Mouse (Mus musculus) thymus, postnatal 36 days (tissue): ENCODE results near the gene Usp24.
"Not testable (repeated sequence)": the region's sequence is repeated elsewhere in the genome, so short reads cannot be mapped to it uniquely, and the experiment has no call there.

ENCODE experiments used
- DNase-seq, 2 experiments: peaks; one replicate each; pipeline ENCODE4 v3.0.0; 2022; ENCODE audit warnings: mixed read lengths in 2 of 2

Gene Usp24

DNA sequence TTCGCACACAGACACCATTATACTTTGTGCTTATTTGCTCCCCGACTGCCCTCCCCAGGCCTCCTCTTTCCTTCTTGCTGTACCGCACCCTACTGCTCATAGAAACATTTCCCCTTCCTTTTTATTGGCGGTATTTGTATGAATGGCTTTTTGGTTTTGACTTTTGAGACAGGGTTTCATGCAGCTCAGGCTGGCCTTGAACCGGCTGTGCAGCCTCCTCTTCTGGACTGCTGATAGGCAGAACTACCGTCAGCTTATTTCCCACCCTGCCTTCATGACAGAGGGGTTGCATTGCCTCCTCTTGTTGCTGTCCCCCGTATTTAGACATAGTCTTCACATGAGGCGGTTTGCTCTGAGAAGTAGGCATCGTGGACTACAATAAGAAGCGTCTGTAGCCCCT, 6.8 kb downstream of the Usp24 start:
- no peak for DNase-seq

DNA sequence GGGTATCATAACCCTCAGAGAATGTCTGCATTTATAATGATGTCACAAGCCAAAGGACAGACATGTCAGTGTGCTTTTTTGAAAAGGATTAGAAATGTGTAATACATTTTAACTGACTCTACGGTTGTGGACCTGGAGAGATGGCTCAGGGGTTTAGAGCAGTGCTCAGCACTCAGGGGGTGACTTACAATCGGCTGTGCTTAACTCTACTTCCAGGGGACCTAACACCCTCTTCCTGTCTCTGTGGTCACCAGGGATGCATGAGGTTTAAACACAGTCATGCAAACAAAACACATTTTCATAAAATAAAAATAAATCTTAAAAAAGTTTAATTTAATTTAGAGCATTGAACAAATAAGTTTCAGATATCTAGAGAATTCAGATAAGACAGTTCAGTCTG, 7.3 kb downstream of the Usp24 start:
- no peak for DNase-seq

DNA sequence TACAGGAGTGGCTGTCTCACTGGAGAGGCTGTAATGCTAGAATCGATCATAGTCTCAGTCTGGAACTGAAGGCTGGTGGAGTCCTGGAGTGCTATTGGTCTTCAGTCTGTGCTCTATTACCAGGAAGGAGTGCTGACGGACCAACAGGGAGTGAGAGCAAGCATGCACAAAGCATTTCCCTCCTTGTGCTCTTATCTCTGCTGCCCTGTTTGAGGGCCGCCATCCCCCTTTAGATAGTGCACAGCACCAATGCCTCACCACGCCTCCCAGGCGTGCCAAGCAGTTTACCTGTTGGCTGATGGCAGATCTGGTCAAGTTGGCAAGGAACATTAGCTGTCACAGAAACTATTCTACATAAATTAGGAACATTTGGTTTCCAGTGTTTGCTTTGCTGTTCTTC, 11.4 kb downstream of the Usp24 start:
- no peak for DNase-seq

DNA sequence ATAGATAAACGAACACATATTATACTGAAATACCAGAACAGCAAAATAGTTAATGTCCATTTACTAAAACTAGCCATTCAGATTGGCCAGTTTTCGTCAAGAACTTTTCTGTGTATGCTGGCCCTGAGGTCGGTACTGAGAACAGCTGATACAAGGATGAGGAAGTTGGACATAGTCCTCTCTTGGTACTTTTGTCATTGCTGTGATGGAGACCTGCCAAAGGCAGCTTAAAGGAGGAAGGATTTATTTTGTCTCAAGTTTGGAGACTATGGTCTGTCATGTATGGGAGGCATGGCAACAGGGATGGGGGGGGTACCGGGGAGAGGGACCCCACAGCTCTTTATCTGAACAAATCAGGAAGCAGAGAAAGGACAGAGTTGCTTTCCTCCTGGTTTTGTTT, 12.7 kb downstream of the Usp24 start:
- DNase-seq: no peak

DNA sequence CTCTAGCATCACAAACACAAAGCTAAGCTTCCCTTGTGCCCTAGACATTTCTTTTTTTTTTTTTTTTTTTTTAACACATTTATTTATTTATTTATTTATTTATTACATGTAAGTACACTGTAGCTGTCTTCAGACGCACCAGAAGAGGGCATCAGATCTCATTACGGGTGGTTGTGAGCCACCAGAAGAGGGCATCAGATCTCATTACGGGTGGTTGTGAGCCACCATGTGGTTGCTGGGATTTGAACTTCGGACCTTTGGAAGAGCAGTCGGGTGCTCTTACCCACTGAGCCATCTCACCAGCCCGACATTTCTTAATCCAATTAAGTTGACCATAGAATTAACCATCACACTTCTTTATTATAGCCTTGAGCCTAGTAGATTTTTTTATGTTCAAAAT, 13.2 kb downstream of the Usp24 start:
- not testable (repeated sequence) for DNase-seq

DNA sequence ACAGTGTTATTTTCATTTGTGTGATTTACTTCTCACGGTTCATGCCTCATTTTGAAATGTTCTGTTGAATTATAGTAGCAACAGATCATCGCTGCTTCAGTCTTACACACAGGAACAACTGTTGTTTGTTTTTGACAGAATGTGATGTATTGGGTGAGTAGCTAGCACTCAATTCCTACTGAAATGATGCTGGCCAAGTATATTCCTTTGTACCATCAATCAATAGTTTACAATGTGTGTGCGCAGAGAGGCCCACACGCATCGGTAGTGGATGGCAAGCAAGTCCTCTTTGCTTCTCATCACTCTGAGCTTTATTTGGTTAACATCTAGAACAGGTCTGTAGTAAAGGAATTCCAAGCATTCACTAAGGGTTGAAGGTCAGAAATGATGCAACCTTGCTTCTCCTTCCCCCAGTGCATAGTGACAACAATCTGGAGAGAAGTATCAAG, 14.4 kb downstream of the Usp24 start:
- DNase-seq: no peak

DNA sequence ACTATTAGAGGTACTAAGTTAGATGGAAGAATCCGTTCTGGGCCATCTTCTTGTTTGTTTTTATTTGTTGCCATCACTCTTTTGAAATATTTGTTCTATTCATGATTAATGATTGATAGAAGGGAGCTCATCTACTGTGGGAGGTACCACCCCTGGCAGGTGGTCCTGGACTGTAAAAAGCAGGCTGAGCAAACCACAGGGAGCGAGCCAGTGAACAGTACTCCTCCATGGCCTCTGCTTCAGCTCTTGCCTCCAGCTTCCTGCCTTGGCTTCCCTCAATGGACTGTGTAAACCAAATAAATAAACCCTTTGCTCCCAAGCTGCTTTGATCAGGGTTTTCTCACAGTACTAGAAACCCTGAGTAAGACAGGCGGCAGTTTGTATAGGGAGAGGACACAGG, 17.1 kb downstream of the Usp24 start:
- DNase-seq: no peak

DNA sequence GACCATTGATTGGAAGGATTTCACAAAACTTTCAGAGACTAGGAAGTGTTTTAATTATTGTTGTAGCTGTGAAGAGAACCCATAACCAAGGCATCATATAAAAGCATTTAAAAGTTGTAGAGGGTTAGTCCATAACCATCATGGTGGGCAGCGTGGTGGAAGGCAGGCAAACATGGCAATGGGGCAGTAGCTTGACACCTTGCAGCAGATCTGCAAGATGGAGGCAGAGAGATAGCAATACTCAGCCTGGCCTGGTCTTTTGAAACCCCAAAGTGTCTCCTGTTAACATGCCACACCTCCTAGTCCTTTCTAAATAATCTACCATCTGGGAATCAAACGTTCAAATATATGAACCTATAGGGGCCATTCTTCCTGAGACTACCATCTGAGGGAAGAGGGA, 17.6 kb downstream of the Usp24 start:
- DNase-seq: no peak

DNA sequence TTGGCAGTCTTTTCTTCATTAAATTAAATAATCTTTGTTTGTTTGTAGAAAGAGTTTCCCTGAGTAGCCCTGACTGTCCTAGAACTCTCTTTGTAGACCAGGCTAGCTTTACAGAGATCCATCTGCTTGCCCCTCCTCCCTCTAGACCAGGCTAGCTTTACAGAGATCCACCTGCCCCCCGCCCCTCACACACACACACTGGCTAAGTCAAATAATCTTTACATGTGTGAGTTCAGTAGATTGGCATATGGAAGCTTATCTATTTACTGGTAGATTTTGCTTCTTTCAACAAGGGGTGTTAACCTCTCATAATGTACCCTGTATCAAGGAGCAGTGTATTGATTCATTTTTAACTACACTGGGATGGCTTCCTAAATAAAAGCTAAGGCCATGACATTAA, 19.8 kb downstream of the Usp24 start:
- DNase-seq: no peak

DNA sequence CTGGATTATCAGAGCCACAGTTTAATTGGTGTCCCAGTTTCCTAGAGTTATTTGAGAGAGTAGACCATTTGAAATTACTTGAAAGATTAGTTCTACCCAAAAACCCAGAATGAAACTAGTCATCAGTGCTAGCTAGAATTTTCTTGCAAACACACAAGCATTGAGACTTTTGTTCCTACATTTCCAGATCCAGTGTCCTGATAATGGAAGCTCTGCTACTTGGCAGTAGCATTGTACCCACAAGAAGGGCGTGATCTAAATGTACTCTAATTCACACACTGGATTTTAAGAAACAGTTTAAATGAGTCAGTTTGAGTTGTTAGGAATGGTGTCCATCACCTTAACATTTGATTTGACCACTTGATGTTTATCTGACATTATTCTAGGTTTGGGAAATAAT, 31.7 kb downstream of the Usp24 start:
- no peak for DNase-seq

DNA sequence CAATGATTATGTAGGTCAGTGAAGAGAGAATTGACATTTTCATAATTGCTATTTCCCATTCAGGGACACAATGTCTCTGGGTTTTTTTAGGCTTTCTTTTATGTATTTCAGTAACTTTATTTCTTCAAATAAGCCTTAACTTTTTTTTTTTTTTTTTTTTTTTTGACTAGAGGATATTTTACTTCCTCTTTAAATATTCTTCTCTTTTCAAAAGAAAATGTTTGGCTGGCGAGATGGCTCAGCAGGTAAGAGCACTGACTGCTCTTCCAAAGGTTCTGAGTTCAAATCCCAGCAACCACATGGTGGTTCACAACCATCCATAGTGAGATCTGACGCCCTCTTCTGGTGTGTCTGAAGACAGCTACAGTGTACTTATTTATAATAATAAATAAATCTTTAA, 39.0 kb downstream of the Usp24 start:
- DNase-seq: not testable (repeated sequence)

DNA sequence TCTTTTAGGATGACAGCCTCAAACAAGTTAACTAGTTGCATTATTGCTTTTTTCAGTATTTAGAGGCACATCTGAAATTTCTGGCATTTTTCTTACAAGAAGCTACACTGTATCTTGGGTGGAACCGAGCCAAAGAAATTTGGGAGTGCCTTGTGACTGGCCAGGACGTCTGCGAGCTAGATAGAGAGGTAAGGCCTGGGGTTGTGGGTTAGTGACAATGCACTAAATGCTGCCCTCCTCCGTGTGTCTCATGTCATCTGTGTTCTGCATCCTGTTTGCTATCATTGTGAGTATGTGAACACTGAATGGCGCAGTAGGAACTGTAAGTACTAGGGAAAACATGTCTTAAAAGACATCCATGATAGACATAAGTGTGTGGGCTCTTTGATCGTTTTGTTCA, 54.0 kb downstream of the Usp24 start:
- DNase-seq: no peak

DNA sequence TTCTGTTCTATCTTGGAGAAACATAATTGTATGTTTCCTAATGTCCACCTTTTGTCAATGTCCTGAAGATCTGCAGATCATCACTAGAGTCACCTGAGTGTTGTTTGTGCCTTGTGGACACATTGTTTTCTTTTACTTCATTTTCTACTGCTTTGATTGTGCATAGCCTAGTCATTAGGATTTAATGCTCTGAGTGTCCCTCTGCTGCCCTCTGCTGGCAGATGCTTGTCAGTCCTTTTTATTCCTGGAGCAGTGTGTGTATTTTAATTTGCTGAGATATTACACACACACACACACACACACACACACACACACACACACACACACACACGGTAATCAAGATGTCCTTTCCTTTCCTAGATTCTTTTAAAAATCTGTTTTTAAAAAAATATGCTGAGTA, 59.8 kb downstream of the Usp24 start:
- peak; percentile 68 to 74 for DNase-seq

DNA sequence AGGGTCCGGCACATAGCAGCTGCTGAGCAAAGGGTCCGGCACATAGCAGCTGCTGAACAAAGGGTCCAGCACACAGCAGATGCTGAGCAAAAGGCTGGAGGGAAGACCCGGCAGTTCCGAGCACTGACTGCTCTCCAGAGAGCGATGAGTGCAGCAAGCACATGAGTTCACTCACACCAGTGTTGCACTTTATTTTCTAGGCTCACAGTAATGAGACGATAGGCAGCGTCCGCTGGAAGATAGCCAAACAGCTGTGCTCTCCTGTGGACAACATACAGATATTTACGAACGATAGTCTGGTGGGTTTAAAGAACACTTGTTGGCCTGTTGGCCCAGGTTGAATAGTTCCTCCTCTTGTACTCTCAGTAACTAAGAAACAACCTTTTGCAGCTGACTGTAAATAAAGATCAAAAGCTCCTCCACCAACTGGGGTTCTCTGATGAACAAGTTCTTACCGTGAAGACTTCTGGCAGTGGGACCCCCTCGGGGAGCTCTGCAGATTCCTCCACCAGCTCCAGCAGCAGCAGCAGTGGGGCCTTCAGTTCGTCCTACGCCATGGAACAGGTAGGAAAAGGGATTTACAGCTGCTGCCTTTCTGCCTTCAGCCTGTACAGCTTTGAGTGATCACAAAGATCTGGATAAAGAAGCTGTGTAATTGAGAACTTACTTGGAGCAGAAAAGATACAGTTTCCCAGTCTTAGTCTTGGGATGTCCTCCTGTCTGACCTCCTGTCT, 63.0 kb downstream of the Usp24 start:
- no peak for DNase-seq

DNA sequence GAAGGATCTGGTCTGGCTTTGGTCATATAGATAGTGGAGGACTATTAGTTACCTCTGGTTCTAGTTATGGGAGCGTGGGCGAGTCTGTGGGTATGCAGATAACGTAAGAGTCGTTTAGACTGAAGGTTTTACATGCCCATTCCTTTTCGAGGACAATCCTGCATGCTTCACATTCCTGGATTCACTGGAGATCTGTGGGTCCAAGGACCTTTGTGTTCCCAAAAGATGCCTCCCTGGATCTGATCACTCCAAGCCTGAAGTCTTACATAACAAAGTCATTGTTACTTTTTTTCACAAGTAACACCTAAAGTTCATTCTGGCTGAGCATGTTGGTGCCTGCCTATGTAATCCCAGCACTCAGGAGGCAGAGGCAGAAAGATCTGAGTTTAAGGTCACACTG, 65.1 kb downstream of the Usp24 start:
- DNase-seq: no peak

DNA sequence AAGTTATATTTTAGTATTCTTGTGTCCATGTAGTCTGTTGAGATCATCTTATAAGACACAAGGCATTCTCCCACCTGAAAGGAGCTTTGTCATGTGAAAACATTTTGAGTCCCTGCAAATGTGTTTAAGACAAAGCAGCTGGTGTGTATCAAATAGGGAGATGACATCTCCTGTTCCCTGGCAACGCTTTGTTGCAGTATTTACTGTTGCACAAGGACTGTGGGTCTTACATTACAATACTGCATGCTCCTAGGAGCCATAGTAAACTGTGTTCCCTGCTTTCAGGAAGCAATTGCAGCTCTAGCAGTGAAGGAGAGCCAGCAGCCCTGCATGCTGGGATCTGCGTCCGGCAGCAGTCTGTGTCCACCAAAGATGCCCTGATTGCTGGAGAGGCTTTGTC, 73.9 kb downstream of the Usp24 start:
- DNase-seq: no peak

DNA sequence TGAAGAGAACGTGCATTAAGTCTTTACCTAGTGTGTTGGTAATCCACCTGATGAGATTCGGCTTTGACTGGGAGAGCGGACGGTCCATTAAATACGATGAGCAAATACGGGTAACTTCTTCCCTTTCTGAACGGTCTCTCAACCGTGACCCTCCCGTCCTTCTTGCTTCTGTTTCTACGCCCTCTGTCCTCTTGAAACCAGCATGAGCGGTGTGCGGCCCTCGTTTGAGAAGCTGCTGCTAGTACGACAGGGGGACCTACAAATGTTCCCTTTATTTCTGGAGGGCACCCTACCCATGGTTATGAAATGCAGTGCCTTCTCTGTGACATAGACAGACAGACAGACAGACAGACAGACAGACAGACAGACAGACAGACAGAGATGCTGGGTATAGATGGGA, 93.6 kb downstream of the Usp24 start:
- DNase-seq: no peak

DNA sequence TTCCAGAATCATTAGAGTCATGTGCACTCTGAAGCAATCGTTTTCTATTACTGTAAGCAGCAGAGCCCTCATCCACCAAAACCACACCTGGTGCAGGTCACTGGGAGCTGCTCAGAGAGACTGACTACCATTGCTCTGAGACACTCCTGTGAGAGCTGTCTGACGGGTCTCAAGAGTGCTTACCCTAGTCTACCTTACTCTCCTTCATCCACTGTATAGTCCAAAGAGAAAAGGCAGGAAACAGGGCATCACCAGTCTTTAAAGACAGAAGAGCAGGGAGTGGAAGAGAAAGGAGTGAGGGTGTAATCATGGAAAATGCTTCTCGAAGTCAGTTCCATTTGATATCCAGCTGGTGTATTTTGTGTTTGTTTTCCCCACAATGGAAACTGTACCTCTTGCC, 103.2 kb downstream of the Usp24 start:
- no peak for DNase-seq

DNA sequence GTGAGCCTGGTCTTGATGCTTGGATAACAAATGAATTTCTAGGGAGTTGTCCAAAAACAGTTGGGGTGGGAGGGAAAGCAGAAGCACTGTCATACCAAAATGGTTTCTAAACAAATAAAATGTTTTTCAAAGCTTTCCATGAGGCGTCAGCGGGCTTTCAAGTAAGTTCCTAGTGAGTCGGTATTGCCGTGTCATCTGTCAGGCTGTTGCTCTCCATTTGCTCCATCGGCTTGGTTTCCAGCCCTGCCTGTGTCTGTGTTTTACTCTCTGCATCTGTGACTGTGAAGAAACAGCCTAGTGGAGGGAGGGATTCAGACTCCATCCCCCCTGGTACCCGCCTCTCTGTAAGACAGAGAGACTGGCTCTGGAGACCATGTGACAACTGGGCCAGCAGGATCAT, 103.8 kb downstream of the Usp24 start:
- DNase-seq: no peak

DNA sequence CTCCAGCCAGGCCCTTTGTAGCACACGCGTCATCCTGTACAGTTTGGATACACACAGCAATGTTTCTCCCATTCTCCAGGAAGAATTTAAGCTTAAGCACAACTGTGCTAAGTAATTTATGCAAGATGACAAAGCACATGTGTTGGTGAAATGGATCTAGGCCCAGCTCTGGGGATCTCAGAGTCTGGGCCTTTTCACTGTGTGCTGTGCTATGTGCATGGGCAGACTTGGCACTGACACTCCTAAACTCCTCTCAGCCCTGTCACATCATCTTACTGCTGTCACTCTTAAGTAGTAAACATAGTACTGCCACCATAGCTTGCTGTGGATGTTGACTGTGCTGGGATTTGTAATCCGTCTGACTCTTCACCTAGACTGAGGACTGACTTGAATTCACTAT, 106.6 kb downstream of the Usp24 start:
- no peak for DNase-seq

DNA sequence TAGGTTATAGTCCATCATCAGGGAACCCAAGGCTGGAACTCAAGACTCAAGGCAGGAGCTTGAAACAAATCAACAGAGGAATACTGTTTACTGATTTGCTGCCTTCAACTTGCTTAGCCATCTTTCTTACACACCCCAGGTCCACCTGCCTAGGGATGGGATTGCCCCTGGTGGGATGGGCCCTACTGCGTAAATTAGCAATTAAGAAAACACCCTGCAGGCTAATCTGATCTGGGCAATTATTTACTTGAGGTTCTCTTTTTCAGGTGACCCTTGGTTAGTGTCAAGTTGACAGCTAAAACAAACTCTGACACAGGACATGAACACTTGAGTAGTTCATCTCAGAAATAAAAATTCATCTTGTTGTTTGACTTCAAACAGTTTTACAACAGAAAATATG, 108.5 kb downstream of the Usp24 start:
- no peak for DNase-seq

DNA sequence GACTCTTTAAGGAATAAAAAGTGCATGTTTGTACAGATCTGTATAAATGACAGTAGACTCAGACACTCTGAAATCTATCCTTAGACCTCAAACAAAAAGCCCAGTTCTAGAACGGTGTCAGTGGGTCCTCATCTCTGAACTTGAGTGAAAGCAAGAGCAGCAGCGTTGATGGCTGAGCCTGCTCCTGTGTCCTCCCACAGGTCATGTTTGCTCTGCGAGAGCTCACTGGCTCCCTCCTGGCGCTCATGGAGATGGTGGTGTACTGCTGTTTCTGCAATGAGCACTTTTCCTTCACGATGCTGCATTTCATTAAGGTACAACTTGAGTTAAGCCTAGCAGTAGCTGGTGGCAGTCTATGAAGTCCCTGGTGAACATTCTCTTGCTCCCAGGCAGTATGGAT, 110.3 kb downstream of the Usp24 start:
- no peak for DNase-seq

DNA sequence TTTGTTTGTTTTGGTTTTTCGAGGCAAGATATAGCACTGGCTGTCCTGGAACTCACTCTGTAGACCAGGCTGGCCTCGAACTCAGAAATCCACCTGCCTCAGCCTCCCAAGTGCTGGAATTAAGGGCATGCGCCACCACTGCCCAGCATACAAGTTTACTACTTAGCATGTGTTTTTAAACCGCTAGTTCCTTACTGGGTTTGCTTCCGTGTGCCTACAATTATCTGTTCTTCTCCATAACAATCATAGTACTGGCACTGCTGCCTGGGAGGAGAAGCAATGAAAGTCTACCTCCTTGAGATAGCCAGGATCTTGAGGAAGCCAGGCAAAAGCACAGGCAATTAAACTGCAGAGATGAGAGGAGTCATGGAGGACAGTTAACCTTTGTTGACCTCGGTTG, 112.6 kb downstream of the Usp24 start:
- no peak for DNase-seq

DNA sequence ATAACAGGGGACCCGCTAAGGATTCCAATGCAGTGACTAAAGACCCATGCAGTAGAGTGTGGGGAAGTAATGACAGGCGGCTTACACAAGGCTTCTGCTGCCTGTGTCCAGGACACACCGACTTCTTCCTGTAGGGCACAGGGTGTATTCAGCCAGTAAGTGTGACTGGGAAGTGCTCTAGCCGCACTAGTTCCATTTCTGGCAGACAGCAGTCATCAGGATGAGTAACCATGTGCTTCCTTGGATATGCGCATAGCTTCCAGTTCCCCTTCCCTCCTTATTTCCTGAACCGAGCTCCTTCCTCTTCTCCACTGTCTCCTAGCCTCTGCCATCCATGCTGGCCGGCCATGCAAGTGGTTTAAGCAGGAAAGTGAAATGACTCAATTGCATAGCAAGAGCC, 113.1 kb downstream of the Usp24 start:
- no peak for DNase-seq

DNA sequence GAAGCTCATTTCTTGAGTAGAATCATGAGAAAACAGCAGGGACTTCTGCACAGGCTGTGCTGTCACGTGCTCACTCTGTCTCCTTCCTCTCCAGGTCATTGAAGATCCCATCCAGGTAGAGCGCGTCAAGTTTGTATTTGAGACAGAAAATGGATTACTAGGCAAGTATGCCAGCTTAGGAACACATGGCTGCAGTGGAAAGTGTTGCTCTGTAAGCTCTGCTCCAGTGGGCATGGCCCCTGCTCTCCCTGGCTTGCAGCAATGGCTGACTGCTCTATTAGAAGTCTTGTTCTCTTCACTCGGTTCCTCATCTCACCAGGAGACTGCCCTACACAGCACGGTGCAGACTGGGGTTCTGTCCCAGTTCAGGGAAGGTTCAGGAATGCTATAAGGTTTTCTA, 114.4 kb downstream of the Usp24 start:
- DNase-seq: no peak

DNA sequence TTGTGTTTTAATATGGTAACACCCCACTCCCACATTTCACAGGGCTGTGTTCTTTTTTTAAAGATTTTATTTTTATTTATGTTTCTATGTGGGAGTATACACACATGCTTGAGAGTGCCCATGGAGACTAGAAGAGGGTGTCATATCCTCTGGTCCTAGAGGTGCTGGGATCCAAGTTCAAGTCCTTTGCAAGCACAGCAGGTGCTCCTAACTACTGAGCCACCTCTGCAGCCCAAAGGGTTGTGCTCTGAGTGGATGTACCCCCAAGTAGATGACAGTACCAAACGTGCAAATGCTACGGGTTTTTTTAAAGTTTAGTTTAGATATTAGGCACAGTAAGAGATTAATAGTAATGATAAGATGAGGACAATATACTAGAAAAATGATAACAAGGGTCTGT, 119.4 kb downstream of the Usp24 start:
- no peak for DNase-seq
